Mouse (Mus musculus) ES-Bruce4 (cell line): Measurements from ENCODE around the gene Sgca.

ENCODE experiments used
- CTCF ChIP-seq: IDR thresholded peaks from one replicate; pipeline ENCODE4 v1.8.1; 2011; ENCODE audit warnings: low read depth, low read length
- EP300 ChIP-seq: IDR thresholded peaks from 2 replicates; pipeline ENCODE4 v1.6.1; 2011; ENCODE audit warnings: low read depth, low read length; ENCODE audit not compliant: insufficient read depth
- POLR2A ChIP-seq: IDR thresholded peaks from one replicate; pipeline ENCODE4 v1.8.1; 2011; ENCODE audit warnings: low read length; ENCODE audit not compliant: insufficient read depth

GRCm38 (mm10) chr11:94917717-94918116, 58.4 kb downstream of the Sgca start:
- TF ChIP-seq EP300 (no peak), POLR2A (no peak), CTCF (no peak)
